Mouse (Mus musculus) midbrain, embryonic 16.5 days (tissue): ENCODE measurements at regions not wholly inside any gene's neighbourhood (a gene's known extent, or its start where the extent isn't known, plus 50 kb on each side); places are given as distances from the start of the nearest gene placed in this dataset.

Experiments
- ATAC-seq: fragments of 200-750 bp; cut with Nextera tagmentation; 2 replicates; pipeline ENCODE4 v1.8.0; 2017; ENCODE audit warnings: moderate TSS enrichment
- H3K27ac ChIP-seq: fragments of 300-500 bp; sonication (generic); 2 replicates; pipeline ENCODE4 v1.5.1; 2014; ENCODE audit warnings: mild to moderate bottlenecking, low read length, mixed read lengths
- H3K27me3 ChIP-seq: fragments of 300-500 bp; sonication (generic); 2 replicates; pipeline ENCODE4 v1.6.1; 2014; ENCODE audit warnings: low read depth, low read length, mixed read lengths; ENCODE audit not compliant: control insufficient read depth, insufficient read depth
- H3K36me3 ChIP-seq: fragments of 300-500 bp; sonication (generic); 2 replicates; pipeline ENCODE4 v1.6.1; 2014; ENCODE audit warnings: mild to moderate bottlenecking, low read length, moderate library complexity, mixed read lengths; ENCODE audit not compliant: control insufficient read depth, insufficient read depth
- H3K4me1 ChIP-seq: fragments of 300-500 bp; sonication (generic); 2 replicates; pipeline ENCODE4 v1.6.1; 2014; ENCODE audit warnings: mild to moderate bottlenecking, low read length, mixed read lengths; ENCODE audit not compliant: control insufficient read depth, insufficient read depth
- H3K4me2 ChIP-seq: fragments of 300-500 bp; sonication (generic); 2 replicates; pipeline ENCODE4 v1.6.1; 2014; ENCODE audit warnings: mild to moderate bottlenecking, low read length, mixed read lengths
- H3K4me3 ChIP-seq: fragments of 300-500 bp; sonication (generic); 2 replicates; pipeline ENCODE4 v1.5.1; 2014; ENCODE audit warnings: low read depth, mild to moderate bottlenecking, low read length, moderate library complexity, mixed read lengths
- H3K9ac ChIP-seq: fragments of 300-500 bp; sonication (generic); 2 replicates; pipeline ENCODE4 v1.6.1; 2014; ENCODE audit warnings: low read depth, low read length, mixed read lengths
- H3K9me3 ChIP-seq: fragments of 300-500 bp; sonication (generic); replicated peaks from 2 replicates; pipeline ENCODE4 v1.6.1; 2014; ENCODE audit warnings: mild to moderate bottlenecking, low read length, mixed read lengths; ENCODE audit not compliant: control insufficient read depth, poor library complexity, severe bottlenecking
- WGBS: fragments of 180-500 bp; shearing (Covaris S2); extraction: QIAGEN DNeasy Blood & Tissue Kit; methylation state at CpG from one replicate; pipeline ENCODE4 v1.1.7; 2014; 5-methylcytosine and 5-hydroxymethylcytosine counted together

DNA sequence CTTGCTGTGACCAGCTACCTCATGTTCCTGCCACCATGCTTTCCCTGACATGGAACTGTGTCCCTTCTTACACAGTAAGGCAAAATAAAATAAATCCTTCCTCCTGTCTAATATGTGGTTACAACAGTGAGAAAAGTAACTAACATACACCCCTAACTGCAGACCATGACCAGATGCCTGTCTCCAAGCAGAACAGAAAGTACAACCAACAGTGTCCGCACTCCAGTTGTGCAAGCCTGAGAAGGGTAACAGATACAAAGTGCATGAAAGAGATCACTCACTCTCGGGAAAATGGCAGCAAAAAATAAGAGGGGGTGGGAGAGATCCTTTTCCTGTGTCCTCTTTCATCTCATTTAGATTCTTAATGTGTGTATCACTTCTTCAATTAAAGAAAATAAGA lies 71.7 kb upstream of the Cul1 start:
- Histone ChIP-seq H3K4me1 (no peaks in the 10 kb centered on the region), H3K4me2 (no peak overlapping the region), H3K27ac (no peak overlapping the region), H3K9ac (no peak overlapping the region), H3K4me3 (no peak overlapping the region), H3K27me3 (no peaks in the 10 kb centered on the region), H3K36me3 (no peaks in the 10 kb centered on the region), H3K9me3 (no peaks in the 10 kb centered on the region)
- ATAC-seq = no peak
- WGBS = 77% methylated on average over 2 of the region's 2 CpGs

DNA sequence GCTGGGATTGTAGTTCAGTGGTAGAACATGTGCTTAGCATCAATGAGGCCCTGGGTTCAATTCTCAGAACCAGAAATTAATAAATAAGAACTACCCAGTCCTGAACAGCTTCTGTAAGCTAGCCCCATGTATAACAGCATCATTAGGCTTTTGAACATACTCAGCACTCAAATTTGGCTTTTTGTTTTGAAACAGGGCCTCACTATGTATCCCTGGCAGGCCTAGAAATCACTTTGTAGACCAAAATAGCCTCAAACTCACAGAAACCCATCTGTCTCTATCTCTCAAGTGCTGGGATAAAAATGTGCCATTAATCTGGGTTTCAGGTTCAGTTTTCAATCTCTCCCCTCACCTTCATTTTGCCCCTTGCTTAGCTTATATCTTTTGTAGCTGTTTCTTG lies 66.6 kb upstream of the Cul1 start:
- Histone ChIP-seq H3K9me3 (no peaks in the 10 kb centered on the region), H3K4me2 (no peak overlapping the region), H3K9ac (no peak overlapping the region), H3K4me1 (peaks cover 4% of the 10 kb centered on the region; the same call in 1 of the 2 replicates), H3K27me3 (no peaks in the 10 kb centered on the region), H3K27ac (no peak overlapping the region), H3K4me3 (no peak overlapping the region), H3K36me3 (no peaks in the 10 kb centered on the region)
- no peak for ATAC-seq

DNA sequence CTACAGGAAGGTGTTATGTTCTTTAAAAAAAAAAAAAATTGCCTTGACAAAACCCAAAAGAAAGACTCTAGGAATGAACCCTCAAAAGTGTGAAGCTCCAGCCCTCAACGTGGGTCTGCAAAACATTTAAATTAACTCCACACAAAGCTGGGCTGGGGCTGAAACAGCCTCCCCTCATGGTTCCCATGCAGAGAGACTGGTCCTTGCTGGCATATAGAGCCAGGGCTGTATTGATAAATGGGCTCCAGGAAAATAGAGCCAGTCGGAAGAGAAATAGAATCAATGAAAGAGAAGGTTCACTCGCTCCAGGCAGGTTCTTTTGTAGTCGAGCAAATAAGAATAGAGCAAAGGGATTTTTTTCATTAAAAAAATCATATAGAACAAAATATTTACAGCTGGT lies 63.3 kb upstream of the Cul1 start:
- 36% methylated on average over 4 of the region's 4 CpGs for WGBS
- peak; percentile 66; the same call in 1 of the 2 replicates for ATAC-seq

DNA sequence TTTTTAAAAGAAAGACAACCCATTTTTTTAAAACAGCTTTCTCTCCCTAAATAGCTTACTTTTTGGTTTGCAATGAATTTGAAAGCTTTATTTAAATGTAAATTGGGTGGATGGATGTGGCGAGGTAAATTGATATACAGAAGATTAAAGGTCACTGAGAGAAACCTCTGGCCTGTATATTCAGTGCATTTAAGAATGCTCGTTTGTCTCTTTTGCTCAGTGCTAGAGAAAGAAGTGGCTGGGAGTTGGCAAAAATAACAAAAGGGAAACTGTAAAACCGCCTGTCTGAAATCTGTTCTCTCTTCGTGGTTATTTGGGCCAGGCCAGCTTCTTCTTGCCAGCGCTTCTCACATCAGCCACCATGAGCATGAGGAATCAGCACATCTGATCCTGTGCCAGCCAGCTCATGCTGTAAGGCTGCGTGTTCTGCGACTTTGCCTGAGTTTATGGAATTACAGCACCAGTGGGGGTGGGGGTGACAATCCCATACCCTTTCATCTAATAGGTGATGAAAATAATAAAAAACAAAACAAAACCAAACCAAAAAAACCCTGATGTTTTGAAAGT lies 62.7 kb upstream of the Cul1 start:
- 24% methylated on average over 7 of the region's 7 CpGs for WGBS

More for the DNA sequence above, 63.3 kb upstream of the Cul1 start:
- no peak overlapping the region for H3K4me2 ChIP-seq
- H3K9me3 ChIP-seq = no peaks in the 10 kb centered on the region
- peaks cover 4% of the 10 kb centered on the region; the same call in 1 of the 2 replicates for H3K4me1 ChIP-seq
- no peak overlapping the region for H3K27ac ChIP-seq
- no peak overlapping the region for H3K9ac ChIP-seq
- H3K36me3 ChIP-seq = no peaks in the 10 kb centered on the region
- H3K4me3 ChIP-seq = no peak overlapping the region
- no peaks in the 10 kb centered on the region for H3K27me3 ChIP-seq

DNA sequence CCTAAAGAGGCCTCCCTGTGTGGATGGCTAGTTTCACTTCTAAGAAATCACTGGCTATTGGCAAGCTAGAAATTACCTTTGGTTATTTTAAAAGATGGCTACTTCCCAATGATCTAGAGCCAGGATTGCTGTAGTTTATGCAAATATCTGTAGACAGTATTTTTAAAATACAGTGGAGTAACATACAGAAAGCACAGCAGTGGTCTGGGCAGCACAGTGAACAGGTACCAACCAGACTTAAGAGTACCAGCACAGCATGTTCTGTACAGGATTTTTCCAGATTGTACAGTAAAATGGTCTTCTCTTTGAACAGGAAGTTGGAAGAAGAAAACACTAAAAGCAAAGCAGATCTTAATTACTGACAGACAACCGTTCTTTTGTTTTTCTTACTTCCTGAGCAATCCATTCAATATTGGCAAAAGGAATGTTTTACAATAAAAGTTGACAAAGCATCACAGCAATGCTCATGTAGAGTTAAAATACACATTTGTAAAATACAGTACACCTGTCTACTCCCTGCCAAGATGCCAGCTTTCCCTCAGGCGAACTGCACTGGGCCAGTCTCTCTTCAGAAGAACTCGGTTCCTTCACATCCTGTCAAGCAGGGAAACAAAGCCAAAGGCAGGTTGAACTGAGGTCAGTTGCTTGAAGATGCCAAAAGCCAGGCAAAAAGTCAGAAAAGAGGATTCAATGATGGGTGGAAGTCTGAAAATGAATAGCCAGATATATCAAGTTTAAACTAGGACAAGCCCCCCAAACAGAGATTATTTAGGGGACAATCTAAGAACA lies 62.0 kb upstream of the Cul1 start:
- Histone ChIP-seq H3K27me3 (no peaks in the 10 kb centered on the region), H3K27ac (no peak overlapping the region), H3K36me3 (no peaks in the 10 kb centered on the region), H3K4me1 (peaks cover 4% of the 10 kb centered on the region; the same call in 1 of the 2 replicates), H3K9ac (no peak overlapping the region), H3K9me3 (no peaks in the 10 kb centered on the region), H3K4me3 (no peak overlapping the region), H3K4me2 (no peak overlapping the region)
- peak; percentile 56; the same call in 1 of the 2 replicates for ATAC-seq
- 79% methylated on average over 3 of the region's 3 CpGs for WGBS

More for the DNA sequence above, 62.7 kb upstream of the Cul1 start:
- H3K9me3 ChIP-seq = no peaks in the 10 kb centered on the region
- peak; percentile 76; the same call in 1 of the 2 replicates for ATAC-seq
- no peak overlapping the region for H3K4me3 ChIP-seq
- H3K27ac ChIP-seq = 0 out of 2 replicates have a peak overlapping the region, but pooled peaks have one; percentile 8
- H3K4me2 ChIP-seq = no peak overlapping the region
- no peaks in the 10 kb centered on the region for H3K27me3 ChIP-seq
- H3K36me3 ChIP-seq = no peaks in the 10 kb centered on the region
- H3K9ac ChIP-seq = no peak overlapping the region
- peaks cover 4% of the 10 kb centered on the region; the same call in 1 of the 2 replicates for H3K4me1 ChIP-seq

DNA sequence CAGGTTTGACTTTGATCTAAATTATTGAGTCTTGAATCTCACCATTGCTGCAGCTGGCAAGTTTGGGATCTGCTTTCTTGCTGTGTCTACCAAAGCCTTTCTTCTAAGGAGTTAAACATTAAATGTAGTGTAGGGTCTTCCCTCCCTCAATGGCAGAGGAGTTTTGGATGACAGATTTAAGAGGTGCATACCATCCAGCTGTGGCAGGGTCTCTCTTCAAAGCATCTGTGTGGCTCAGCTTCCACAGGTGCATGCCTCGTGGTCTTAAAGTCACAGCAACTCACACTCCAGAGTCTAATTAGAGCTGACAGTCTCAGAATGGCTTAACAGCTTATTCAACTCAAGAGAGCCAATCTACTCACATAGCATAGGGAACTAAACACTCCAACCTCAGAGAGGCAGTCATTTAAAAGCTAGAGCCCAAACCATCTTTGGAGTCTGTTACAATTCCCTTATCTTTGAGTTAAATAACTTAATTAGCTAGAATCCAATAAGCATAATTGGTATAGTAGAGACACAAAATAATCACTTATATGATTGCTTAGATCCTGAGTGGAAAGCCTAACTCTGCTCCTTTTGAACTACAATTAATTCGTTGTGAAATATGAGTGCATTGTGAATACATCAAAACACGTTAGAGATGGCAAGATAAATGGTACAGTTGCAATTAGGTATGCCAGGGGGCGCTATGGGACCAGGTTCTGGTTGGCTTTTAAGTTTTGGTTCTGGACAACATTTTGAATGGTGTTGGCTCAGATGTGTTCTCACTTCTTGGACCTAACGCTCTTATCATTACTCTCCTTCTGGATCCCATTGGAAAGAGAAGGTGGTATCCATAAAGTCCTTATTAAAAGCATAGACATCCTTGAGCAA lies 57.5 kb upstream of the Cul1 start:
- 31% methylated on average over 5 of the region's 5 CpGs for WGBS

More for the DNA sequence above, 57.5 kb upstream of the Cul1 start:
- H3K4me1 ChIP-seq = peaks cover under 1% of the 10 kb centered on the region; the same call in 1 of the 2 replicates
- H3K36me3 ChIP-seq = no peaks in the 10 kb centered on the region
- H3K4me3 ChIP-seq = no peak overlapping the region
- no peaks in the 10 kb centered on the region for H3K9me3 ChIP-seq
- no peak overlapping the region for H3K4me2 ChIP-seq
- no peaks in the 10 kb centered on the region for H3K27me3 ChIP-seq
- H3K27ac ChIP-seq = no peak overlapping the region
- no peak overlapping the region for H3K9ac ChIP-seq
- ATAC-seq = no peak
